Mouse (Mus musculus) cerebellum, adult 2 months (tissue): Measurements from ENCODE around the gene Cd37.

Experiments used
- CTCF ChIP-seq: fragments of 200-500 bp; IDR thresholded peaks from 2 replicates; pipeline ENCODE4 v1.5.1; 2011; ENCODE audit warnings: low read depth, mild to moderate bottlenecking, control low read depth, low read length, moderate library complexity, borderline replicate concordance; ENCODE audit not compliant: insufficient read depth
- POLR2A ChIP-seq: fragments of 200-500 bp; IDR thresholded peaks from 2 replicates; pipeline ENCODE4 v1.6.1; 2011; ENCODE audit warnings: low read length, control low read depth, borderline replicate concordance; ENCODE audit not compliant: insufficient read depth

GRCm38 (mm10) chr7:45211070-45211469, 27.8 kb downstream of the Cd37 start:
- no peak for TF ChIP-seq CTCF
- no peak for TF ChIP-seq POLR2A
